Mouse (Mus musculus) kidney, postnatal 0 days (tissue): Measurements from ENCODE around the gene Sept9. TPM values are rescaled to one million over a fixed set of nuclear protein-coding genes. Genes with fewer than 3 reads are reported as not detected.
A peak's percentile ranks its signal among the peaks of the same experiment; 100 is the strongest.

ENCODE experiments used
- ATAC-seq: fragments of 200-750 bp; cut with Nextera tagmentation; replicated peaks from 2 replicates; pipeline ENCODE4 v1.8.0; 2017; ENCODE audit warnings: low read depth, moderate number of reproducible peaks, moderate TSS enrichment, moderate library complexity; ENCODE audit not compliant: low FRiP score
- DNase-seq: peaks from one replicate; pipeline ENCODE4 v3.0.0-alpha.2; 2016; ENCODE audit warnings: low spot score
- H3K27ac ChIP-seq: fragments of 300-500 bp; sonication (generic); 2 replicates; pipeline ENCODE4 v1.5.1; 2014; ENCODE audit warnings: mild to moderate bottlenecking
- H3K27me3 ChIP-seq: fragments of 300-500 bp; sonication (generic); 2 replicates; pipeline ENCODE4 v1.6.1; 2014; ENCODE audit warnings: low read length, mixed read lengths; ENCODE audit not compliant: insufficient read depth
- H3K36me3 ChIP-seq: fragments of 300-500 bp; sonication (generic); 2 replicates; pipeline ENCODE4 v1.6.1; 2014; ENCODE audit warnings: low read length, mixed read lengths; ENCODE audit not compliant: insufficient read depth
- H3K4me1 ChIP-seq: fragments of 300-500 bp; sonication (generic); replicated peaks from 2 replicates; pipeline ENCODE4 v1.6.1; 2014; ENCODE audit warnings: antibody characterized with exemption, low read length, mixed read lengths; ENCODE audit not compliant: insufficient read depth
- H3K4me2 ChIP-seq: fragments of 300-500 bp; sonication (generic); 2 replicates; pipeline ENCODE4 v1.6.1; 2014; ENCODE audit warnings: mild to moderate bottlenecking, low read length, moderate library complexity, mixed read lengths
- H3K4me3 ChIP-seq: fragments of 300-500 bp; sonication (generic); replicated peaks from 2 replicates; pipeline ENCODE4 v1.5.1; 2014; ENCODE audit warnings: low read depth, low read length
- H3K9ac ChIP-seq: fragments of 300-500 bp; sonication (generic); 2 replicates; pipeline ENCODE4 v1.6.1; 2014; ENCODE audit warnings: low read depth, low read length
- H3K9me3 ChIP-seq: fragments of 300-500 bp; sonication (generic); replicated peaks from 2 replicates; pipeline ENCODE4 v1.6.1; 2016; ENCODE audit warnings: low read length, inconsistent platforms, mixed read lengths
- CTCF ChIP-seq: IDR thresholded peaks from 2 replicates; pipeline ENCODE4 v1.5.1; 2016; ENCODE audit warnings: antibody characterized with exemption, low read depth, mild to moderate bottlenecking, moderate library complexity
- WGBS: fragments of 180-500 bp; shearing (Covaris S2); extraction: QIAGEN DNeasy Blood & Tissue Kit; methylation state at CpG from one replicate; pipeline ENCODE4 v1.1.7; 2014; 5-methylcytosine and 5-hydroxymethylcytosine counted together
- polyA plus RNA-seq: library from polyadenylated mRNA; unstranded; fragments of >200 nt; fragmentation: Nextera tagmentation; extraction: Ambion mirVana; gene quantifications from 2 replicates; pipeline ENCODE4 v1.2.1, GENCODE M21; 2015

Sept9 gene
- polyA plus RNA-seq, 1 experiment from 2014 or later, result 71.2 TPM

DNA sequence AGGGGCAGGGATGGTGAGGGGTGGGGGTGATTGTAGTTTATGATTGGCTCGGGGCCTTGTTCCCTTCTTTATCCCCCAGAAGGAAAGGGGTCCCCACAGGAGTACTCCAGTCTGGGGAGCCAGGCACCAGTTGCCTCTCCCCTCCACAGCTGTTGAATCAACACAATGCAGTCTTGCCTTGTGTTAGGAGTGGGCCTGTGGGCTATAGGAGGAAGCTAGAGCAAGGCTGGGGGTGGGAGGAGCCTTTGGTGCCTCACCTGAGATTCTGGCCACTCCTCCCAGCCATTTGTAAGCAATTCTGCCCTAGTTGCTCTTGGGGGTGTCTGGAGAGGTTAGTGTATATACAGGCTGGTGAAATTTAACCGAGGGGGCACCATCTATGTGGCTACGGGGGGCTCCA lies 88.3 kb downstream of the Sept9 start:
- Histone ChIP-seq H3K27ac (no peak overlapping the region), H3K9me3 (no peaks in the 10 kb centered on the region), H3K4me1 (peaks cover 24% of the 10 kb centered on the region), H3K4me2 (no peak overlapping the region), H3K36me3 (peaks cover 23% of the 10 kb centered on the region), H3K4me3 (no peak overlapping the region), H3K9ac (no peak overlapping the region), H3K27me3 (no peaks in the 10 kb centered on the region)
- WGBS, result 76% methylated on average over 3 of the region's 3 CpGs
- no peak for TF ChIP-seq CTCF
- DNase-seq (no peak), ATAC-seq (no peak)

DNA sequence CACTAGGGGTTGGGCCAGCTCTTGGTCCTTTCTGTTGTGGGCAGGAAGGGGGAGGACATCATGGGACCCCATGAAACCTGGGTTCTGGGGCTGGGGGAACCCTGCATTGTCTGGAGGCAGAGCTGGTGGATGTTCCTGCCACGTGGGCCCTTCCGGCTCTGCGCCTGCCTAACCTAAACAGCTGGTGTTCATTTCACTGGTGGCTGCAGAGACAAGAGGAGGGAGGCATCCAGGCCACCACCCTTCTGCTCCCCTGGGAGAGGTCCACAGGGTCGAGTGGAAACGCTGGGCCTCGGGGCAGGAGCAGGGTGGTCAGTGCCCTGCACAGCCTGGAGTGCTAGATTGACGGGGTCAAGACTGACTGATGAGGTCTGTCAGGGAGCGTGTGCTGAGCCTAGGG lies 89.3 kb downstream of the Sept9 start:
- 67% methylated on average over 8 of the region's 8 CpGs for WGBS
- ATAC-seq, result no peak
- no peaks in the 10 kb centered on the region for H3K9me3 ChIP-seq
- H3K9ac ChIP-seq, result no peak overlapping the region
- DNase-seq, result no peak
- H3K4me1 ChIP-seq, result peaks cover 14% of the 10 kb centered on the region
- H3K4me3 ChIP-seq, result no peak overlapping the region
- H3K4me2 ChIP-seq, result no peak overlapping the region
- no peak for TF ChIP-seq CTCF
- no peak overlapping the region for H3K27ac ChIP-seq
- no peaks in the 10 kb centered on the region for H3K27me3 ChIP-seq
- H3K36me3 ChIP-seq, result peaks cover 23% of the 10 kb centered on the region

DNA sequence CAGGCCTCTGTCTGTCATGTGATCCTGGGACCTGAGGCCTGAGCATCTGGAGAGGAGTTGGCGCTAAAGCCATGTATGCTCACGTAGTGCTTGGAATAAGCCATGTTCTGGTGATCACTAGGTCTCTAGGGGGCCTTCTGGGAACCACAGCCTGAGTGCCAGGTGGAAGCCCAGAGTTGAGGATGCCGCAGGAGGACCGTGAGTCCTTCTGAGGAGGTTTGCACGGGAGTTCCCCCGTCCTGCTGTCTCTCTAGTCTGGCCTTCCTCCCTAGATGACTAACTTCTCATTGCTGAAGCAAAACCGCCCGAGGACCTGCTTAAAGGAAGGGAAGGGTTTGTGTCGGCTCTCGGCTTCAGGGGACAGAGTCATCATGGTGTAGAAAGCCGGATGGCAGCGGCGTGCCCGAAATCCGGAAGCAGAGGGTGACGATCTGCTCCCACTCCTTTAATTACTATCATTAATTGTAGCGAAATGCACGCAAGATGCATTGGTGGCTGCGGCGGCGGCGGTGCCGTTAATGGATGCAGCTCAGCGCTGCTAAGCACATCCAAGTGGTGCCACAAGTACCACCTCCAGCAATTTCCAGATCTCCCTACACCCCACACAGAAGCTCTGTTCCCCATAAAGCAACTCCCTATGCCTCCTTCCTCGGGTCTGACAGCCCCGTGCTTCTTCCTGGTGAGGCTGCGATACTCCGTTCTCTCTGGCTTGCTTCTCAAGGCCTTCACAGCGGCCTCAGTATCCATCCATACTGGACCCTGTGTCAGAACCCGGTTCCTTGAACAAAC lies 92.0 kb downstream of the Sept9 start:
- no peak for ATAC-seq
- WGBS, result 90% methylated on average over 30 of the region's 30 CpGs
- H3K27ac ChIP-seq, result no peak overlapping the region
- H3K36me3 ChIP-seq, result peaks cover 23% of the 10 kb centered on the region
- DNase-seq, result no peak
- H3K9me3 ChIP-seq, result no peaks in the 10 kb centered on the region
- TF ChIP-seq CTCF, result no peak
- no peaks in the 10 kb centered on the region for H3K27me3 ChIP-seq
- H3K4me2 ChIP-seq, result no peak overlapping the region
- no peak overlapping the region for H3K4me3 ChIP-seq
- H3K9ac ChIP-seq, result no peak overlapping the region
- peaks cover 5% of the 10 kb centered on the region; the same call in 1 of the 2 replicates for H3K4me1 ChIP-seq

DNA sequence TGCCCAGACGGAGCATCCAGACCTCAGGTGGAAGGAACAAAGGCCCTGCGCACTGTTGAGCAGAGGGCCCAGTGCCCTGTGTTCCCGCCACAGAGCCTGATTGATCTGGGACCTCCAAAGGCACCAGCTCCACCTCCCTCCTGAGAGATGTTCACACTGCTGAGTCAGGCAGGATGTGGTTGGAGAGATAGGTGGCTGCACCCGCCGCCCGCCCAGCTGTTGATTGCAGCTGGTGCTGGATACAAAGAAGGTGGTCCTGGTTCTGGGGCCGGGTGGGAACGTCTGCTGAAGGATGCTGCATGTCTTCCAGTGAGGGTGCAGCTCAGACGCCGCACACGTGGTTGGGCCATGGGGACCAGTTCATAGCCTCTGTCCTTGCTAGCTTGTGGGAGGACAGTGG lies 93.0 kb downstream of the Sept9 start:
- no peak overlapping the region for H3K9ac ChIP-seq
- no peak overlapping the region for H3K4me2 ChIP-seq
- H3K4me1 ChIP-seq, result peaks cover 5% of the 10 kb centered on the region; the same call in 1 of the 2 replicates
- H3K27me3 ChIP-seq, result no peaks in the 10 kb centered on the region
- ATAC-seq, result no peak
- DNase-seq, result no peak
- H3K9me3 ChIP-seq, result no peaks in the 10 kb centered on the region
- no peak for TF ChIP-seq CTCF
- no peak overlapping the region for H3K4me3 ChIP-seq
- H3K36me3 ChIP-seq, result peaks cover 23% of the 10 kb centered on the region
- 85% methylated on average over 11 of the region's 11 CpGs for WGBS
- no peak overlapping the region for H3K27ac ChIP-seq

DNA sequence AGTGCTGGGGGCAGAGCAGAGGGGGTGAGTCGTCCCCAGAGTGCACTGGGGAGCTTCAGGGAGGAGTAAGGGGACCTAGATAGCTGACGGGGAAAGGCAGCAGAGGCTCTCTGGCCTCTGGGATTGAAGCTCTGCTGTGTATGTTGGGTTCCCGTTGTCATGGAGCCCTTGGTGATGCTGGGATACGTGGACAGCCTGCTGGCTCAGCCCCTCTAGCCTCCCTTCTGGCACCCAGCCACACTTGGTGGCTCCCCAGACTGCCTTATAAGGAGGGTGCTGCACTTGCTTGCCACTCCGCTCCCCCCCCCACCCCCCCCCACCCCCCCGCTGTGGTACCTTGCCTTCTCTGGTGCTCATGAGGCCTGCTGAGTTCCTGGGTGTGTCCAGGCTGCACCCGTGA lies 95.8 kb downstream of the Sept9 start:
- 57% methylated on average over 7 of the region's 7 CpGs for WGBS
- Histone ChIP-seq H3K4me1 (peaks cover 5% of the 10 kb centered on the region; the same call in 1 of the 2 replicates), H3K9ac (no peak overlapping the region), H3K9me3 (no peaks in the 10 kb centered on the region), H3K4me3 (no peak overlapping the region), H3K27ac (no peak overlapping the region), H3K27me3 (no peaks in the 10 kb centered on the region), H3K4me2 (no peak overlapping the region), H3K36me3 (peaks cover 21% of the 10 kb centered on the region)
- DNase-seq, result no peak
- ATAC-seq, result no peak
- no peak for TF ChIP-seq CTCF

DNA sequence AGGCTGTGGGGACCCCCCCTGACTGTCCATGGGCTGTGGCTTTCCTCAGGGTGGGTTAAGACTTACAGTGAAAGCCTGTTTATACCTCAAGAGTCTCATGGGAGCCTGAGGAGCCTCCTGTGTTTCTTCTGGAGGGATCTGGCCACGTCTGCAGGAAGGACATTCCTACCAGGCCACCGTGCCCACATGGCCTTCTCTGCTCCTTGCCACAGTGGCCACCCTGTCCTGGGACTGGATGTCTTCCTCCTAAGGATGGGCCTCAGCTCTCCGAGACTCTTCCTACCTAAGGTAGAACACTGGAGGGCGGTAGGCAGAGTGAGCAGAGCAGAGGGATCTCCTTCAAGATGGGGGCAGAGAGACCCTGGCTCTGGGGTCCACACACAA lies 96.6 kb downstream of the Sept9 start:
- no peaks in the 10 kb centered on the region for H3K9me3 ChIP-seq
- 53% methylated on average over 4 of the region's 4 CpGs for WGBS
- ATAC-seq (no peak), DNase-seq (no peak)
- peak overlapping the region; percentile 47; the same call in 1 of the 2 replicates for H3K27ac ChIP-seq
- peaks cover 12% of the 10 kb centered on the region; the same call in 1 of the 2 replicates for H3K36me3 ChIP-seq
- no peak overlapping the region for H3K4me3 ChIP-seq
- H3K4me2 ChIP-seq, result no peak overlapping the region
- H3K4me1 ChIP-seq, result peaks cover 5% of the 10 kb centered on the region; the same call in 1 of the 2 replicates
- H3K27me3 ChIP-seq, result no peaks in the 10 kb centered on the region
- TF ChIP-seq CTCF, result no peak
- no peak overlapping the region for H3K9ac ChIP-seq
